ENCODE assay signal across 21 mouse cellular contexts in genomic region chr4:151409291-151409690, GRCm38 (mm10).
DNase-seq lines count a peak whose midpoint lies in the region; ATAC-seq lines count a peak whose summit lies in the region.
"Had no signal": no experiment of that assay in that cellular context is flagged by ENCODE, and none has a peak within 500 bp of the region (broad histone marks: within the 10 kb centered on the region; RNA-seq: fewer than 3 reads in every experiment).

No protein-coding gene starts in this region.

- no peaks in the 10 kb centered on the region for H3K27me3 ChIP-seq in neural tube, embryonic 15.5 days (replicated peaks)
- H3K27me3 ChIP-seq: CH12.LX; embryonic facial prominence, embryonic 12.5 days; Patski had no signal

- no peak overlapping the region for H3K9ac ChIP-seq in neural tube, embryonic 15.5 days (replicated peaks)
- H3K9ac ChIP-seq: embryonic facial prominence, embryonic 12.5 days; forebrain, embryonic 13.5 days; forebrain, embryonic 15.5 days; forebrain, postnatal 0 days had no signal

- no peak overlapping the region for H3K4me2 ChIP-seq in neural tube, embryonic 15.5 days
- H3K4me2 ChIP-seq: embryonic facial prominence, embryonic 12.5 days; forebrain, embryonic 13.5 days; forebrain, embryonic 15.5 days had no signal

- 77% methylated on average over 6 of the region's 6 CpGs for WGBS in neural tube, embryonic 15.5 days

- H3K4me1 ChIP-seq in neural tube, embryonic 15.5 days: peaks cover 58% of the 10 kb centered on the region

- ATAC-seq in neural tube, embryonic 15.5 days (ENCODE audit: low FRiP score): no peak
- ATAC-seq: activated CD4-positive, CD25-positive, alpha-beta regulatory T cell, adult 4 months; CD4-positive, CD25-positive, alpha-beta regulatory T cell, adult 4 months; forebrain, embryonic 15.5 days; Patski had no signal

- H3K27ac ChIP-seq in neural tube, embryonic 15.5 days (replicated peaks): 0 out of 2 replicates have a peak overlapping the region, but pooled peaks have one; percentile 28
- H3K27ac ChIP-seq: embryonic facial prominence, embryonic 10.5 days; embryonic facial prominence, embryonic 12.5 days; forebrain, embryonic 13.5 days; forebrain, embryonic 15.5 days had no signal

- H3K9me3 ChIP-seq in neural tube, embryonic 15.5 days (replicated peaks): no peaks in the 10 kb centered on the region
- H3K9me3 ChIP-seq: embryonic facial prominence, embryonic 10.5 days; forebrain, embryonic 15.5 days had no signal

- no peak overlapping the region for H3K4me3 ChIP-seq in neural tube, embryonic 15.5 days (replicated peaks)
- H3K4me3 ChIP-seq: embryonic facial prominence, embryonic 10.5 days; embryonic facial prominence, embryonic 12.5 days; forebrain, embryonic 13.5 days; forebrain, embryonic 15.5 days had no signal

- peak; percentile 36 to 39 for DNase-seq in cerebellum, postnatal 10 days
- DNase-seq in cerebellum, adult 11 months: no peak
- DNase-seq in cerebellum, postnatal 25 days: peak; percentile 55 to 63
- no peak for DNase-seq in cerebellum, adult 9-11 months
- DNase-seq: adrenal gland, adult 8-10 months; adrenal gland, postnatal 14 days; adrenal gland, postnatal 36 days; B cell, adult 2 months; cerebellum, adult 11-12 months; cerebellum, adult 9-10 months had no signal

- no peaks in the 10 kb centered on the region for H3K36me3 ChIP-seq in neural tube, embryonic 15.5 days
- H3K36me3 ChIP-seq: embryonic facial prominence, embryonic 10.5 days; embryonic facial prominence, embryonic 12.5 days; forebrain, embryonic 15.5 days; G1E had no signal

Comparison
In these comparisons a context has a peak if more than half of its experiments do, and no peak if none do; other contexts are left out.
1. DNase-seq: peak in cerebellum, postnatal 10 days (2 of 2) and cerebellum, postnatal 25 days (2 of 2); none in cerebellum, adult 11 months (single experiment) and cerebellum, adult 9-11 months (single experiment).